Mouse (Mus musculus): ENCODE measurements around the gene Snx32.

The Snx32 gene

GRCm38 (mm10) chr19:5483386-5484359 lies 26.7 kb downstream of the Snx32 start:
- DNase-seq (ENCODE audit: low spot score in 2 of 2), result no peak

DNA sequence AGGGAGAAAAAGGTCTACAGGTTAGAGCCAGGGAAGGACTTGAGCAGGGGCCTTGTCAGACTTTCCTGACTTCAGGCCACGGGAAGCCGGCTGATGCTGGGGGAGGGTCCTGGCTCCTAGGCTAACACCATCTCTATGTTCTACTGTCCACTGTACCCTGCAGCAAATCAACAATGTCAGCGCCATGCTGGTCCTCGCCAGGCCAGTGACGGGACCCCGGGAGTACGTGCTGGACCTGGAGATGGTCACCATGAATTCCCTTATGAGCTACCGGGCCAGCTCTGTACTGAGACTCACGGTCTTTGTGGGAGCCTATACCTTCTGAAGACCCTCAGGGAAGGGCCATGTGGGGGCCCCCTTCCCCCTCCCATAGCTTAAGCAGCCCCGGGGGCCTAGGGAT lies 28.9 kb downstream of the Snx32 start:
- DNase-seq (ENCODE audit: low spot score in 2 of 2), result no peak

GRCm38 (mm10) chr19:5480016-5480415 lies 30.3 kb downstream of the Snx32 start:
- DNase-seq (ENCODE audit: low spot score in 2 of 2), result no peak

DNA sequence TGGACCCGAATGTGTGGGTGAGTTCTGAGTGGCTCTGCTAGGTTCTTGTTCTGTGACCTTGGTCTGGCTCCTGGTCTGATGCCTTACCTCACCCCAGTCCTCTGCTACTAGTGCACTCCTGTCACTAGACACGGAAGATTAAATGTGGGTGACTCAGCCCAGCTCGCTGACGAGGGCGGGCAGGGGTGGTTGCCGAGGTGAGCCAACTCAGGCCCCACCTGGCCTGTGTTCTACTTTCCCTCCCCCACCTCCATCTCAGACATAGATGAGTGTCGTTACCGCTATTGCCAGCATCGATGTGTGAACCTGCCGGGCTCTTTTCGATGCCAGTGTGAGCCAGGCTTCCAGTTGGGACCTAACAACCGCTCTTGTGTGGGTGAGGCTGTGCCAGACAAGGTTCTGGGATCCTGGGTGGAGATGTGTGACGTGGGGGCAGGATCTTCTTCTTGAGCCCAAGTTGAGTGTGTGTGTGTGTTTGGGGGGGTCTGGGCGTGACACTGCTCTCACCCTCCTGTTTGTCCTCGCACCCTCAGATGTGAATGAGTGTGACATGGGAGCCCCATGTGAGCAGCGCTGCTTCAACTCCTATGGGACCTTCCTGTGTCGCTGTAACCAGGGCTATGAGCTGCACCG lies 32.6 kb downstream of the Snx32 start:
- no peak for DNase-seq (ENCODE audit: low spot score in 2 of 2)

DNA sequence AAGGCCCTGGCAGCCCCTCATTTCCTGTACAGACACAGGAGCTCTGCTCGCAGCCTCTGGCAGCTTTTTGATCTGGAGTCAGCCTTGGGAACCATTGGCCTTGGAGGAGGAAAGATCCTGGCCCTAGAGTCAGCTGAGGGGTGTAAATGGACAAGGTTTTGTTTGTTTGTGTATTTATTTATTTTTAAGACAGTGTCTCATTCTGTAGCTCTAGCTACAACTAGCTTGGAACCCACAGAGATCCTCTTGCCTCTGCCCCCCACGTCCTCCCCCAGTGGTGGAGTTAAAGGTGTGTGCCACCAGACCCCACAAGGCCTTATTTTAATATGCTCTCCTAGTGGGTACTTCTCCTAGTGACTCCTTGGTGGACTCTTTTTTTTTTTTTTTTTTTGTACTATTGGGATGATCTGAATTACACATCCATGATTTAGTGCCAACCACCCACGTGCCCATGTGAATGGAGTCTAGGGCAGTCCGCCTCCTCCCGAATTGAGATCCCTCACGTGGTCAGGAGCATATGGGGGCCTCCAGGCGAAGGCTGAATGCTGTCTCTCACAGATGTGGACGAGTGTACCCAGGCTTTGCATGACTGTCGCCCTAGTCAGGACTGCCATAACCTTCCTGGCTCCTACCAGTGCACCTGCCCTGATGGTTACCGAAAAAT lies 33.2 kb downstream of the Snx32 start:
- peak; percentile 59 to 67 for DNase-seq (ENCODE audit: low spot score in 2 of 2)

- no peak for DNase-seq (ENCODE audit: low spot score in 2 of 2)
These were observed 35.1 kb downstream of the Snx32 start for GRCm38 (mm10) chr19:5475069-5475714.

DNA sequence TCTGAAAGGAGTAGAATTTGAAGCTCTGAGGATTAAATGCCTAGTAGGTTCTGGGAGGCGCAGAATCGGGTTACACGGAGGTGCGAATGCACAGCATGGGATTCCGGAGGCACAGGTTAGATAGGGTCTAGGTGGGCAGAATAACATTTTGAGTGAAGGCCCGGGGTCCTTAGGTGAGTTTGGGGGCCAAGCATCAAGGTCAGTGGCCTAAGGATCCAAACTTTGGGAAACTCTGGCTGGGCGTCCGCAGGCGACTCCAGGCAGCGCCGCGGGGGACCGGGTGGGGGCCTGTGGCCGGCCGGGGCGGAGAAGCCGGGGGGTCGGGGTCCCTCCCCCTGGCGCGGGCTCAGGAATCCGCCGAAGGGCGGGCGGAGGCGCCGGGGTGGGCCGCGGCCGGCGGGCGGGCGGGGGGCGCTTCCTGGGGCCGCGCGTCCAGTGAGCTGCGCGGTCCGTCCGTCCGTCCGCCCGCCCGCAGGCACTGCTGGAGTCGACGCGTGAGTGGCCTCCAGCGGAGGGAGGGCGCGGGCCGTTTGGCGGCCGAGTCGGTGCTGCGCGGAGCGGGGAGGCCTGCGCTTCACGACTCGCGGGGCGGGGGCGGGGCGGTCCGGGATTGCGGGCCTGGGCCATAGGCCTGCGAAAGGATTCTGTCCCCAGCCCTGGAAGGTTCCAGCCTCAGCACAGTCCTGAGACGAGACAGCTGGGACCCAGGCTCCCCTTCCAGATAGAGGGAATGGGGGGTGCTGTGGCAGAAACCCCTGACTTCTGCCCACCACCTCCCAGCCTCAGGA lies 35.9 kb downstream of the Snx32 start:
- no peak for DNase-seq (ENCODE audit: low spot score in 2 of 2)

DNA sequence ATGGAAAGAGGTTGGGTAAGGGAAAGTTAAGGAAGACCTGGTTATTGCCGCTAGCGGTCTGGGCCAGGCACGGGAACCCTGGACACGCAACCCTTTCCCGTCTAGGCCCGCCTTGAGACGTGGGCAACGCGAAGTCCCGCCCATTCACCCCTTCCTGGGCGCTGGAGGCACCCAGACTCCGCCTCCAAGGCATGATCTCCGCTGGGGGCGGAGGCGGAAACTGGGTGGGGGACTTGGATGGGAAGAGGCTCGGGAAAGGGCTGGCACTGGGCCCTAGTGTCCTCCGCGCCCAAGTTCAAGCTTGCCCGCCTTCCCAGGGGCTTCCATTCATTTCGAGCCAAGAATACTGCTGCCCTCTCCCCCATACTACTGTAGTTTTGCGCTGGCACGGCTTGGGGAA lies 36.6 kb downstream of the Snx32 start, which contains the start of gene Efemp2:
Efemp2 (plus strand) TSS at position 235 of the 400 bp plus-strand sequence.
- DNase-seq (ENCODE audit: low spot score in 2 of 2), result peak; percentile 54 to 65

GRCm38 (mm10) chr19:5472857-5473256 lies 37.5 kb downstream of the Snx32 start:
- DNase-seq (ENCODE audit: low spot score in 2 of 2), result no peak

- DNase-seq (ENCODE audit: low spot score in 2 of 2), result no peak
These were observed 38.5 kb downstream of the Snx32 start for GRCm38 (mm10) chr19:5471846-5472245.

GRCm38 (mm10) chr19:5468374-5468773 lies 42.0 kb downstream of the Snx32 start, which contains the start of gene Ctsw:
Gene Ctsw (minus strand): TSS chr19:5468507.
- no peak for DNase-seq (ENCODE audit: low spot score in 2 of 2)

GRCm38 (mm10) chr19:5466916-5467500 lies 43.3 kb downstream of the Snx32 start:
- no peak for DNase-seq (ENCODE audit: low spot score in 2 of 2)

GRCm38 (mm10) chr19:5465037-5465436 lies 45.3 kb downstream of the Snx32 start:
- no peak for DNase-seq (ENCODE audit: low spot score in 2 of 2)

GRCm38 (mm10) chr19:5463791-5464562 lies 46.4 kb downstream of the Snx32 start:
- DNase-seq (ENCODE audit: low spot score in 2 of 2), result peak in 1 of 2 experiments; percentile 50

- no peak for DNase-seq (ENCODE audit: low spot score in 2 of 2)
These were observed 47.1 kb downstream of the Snx32 start for GRCm38 (mm10) chr19:5463212-5463611.

GRCm38 (mm10) chr19:5461411-5461810 lies 48.9 kb downstream of the Snx32 start:
- no peak for DNase-seq (ENCODE audit: low spot score in 2 of 2)

- DNase-seq (ENCODE audit: low spot score in 2 of 2), result peak; percentile 85 to 91
These were observed 49.9 kb downstream of the Snx32 start, which contains the start of gene Fibp for GRCm38 (mm10) chr19:5460465-5460911. Gene Fibp (plus strand): TSS chr19:5460615.

DNA sequence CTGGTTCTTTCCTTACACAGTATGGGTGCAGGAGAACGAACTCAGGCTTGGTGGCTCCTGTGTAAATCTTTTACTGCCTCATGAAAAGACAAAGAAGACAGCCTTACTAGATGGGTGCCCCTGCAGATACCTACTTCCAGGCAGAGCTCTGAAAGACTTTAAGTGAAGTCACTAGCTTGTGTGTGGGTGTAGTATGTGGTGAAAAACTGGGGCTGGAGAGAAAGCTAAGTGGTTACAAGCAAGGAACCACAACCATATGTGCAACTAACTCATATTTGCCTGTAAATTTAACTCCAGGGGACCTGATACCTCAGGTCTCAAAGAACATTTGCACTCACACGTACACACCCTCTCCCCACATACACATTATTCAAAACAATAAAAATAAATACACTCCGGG lies 50.4 kb downstream of the Snx32 start:
- DNase-seq (ENCODE audit: low spot score in 2 of 2), result no peak

DNA sequence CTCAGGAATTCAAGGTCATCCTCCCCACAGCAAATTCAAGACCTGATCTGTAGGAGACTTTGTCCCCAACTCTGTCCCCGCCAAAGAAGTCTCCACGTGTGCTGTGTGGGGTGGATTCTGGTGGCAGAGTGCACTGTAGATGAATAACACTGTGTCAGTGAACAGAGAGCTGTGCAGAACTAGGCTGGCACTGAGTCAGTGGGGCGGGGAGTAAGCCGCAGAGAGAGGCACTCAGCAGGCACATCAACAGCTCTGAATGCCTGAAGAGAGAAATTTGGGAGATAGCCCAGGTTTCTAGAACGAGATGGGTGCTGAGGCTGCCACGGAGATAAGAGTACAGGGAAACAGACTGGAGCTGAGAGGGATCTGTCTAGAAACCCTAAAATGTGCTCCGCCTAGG lies 51.3 kb downstream of the Snx32 start:
- DNase-seq (ENCODE audit: low spot score in 2 of 2), result peak in 1 of 2 experiments; percentile 59
